Mouse (Mus musculus): Measurements from ENCODE around the gene Clec4e. TPM values are rescaled to one million over a fixed set of nuclear protein-coding genes. Genes with fewer than 3 reads are reported as not detected.
"Not testable (repeated sequence)": the region's sequence is repeated elsewhere in the genome, so short reads cannot be mapped to it uniquely, and the experiment has no call there.

Gene Clec4e
- polyA plus RNA-seq (2021), result not detected

DNA sequence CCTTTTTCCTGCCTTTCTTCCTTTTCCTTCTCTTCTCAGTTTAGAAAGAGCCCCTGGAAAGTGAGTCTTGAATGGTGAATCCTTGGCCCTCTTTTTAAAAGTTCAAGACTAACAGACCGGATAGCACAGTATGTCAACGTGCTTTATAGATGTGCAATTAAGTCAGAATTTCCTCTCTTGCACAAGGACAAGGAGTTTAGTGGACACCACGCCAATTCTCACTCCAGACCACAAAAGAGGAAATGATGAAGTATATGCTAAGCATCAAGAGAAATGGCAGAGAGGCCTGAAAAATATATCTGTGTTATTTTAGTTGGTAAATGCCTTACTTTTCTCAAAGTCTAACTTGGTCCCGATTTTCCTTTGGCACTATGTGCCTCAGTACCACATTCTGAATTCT is at the start of gene Clec4e:
Gene Clec4e, minus strand, starts transcription at position 118 of the 400 bp plus-strand sequence.
- POLR2A ChIA-PET, result no interaction called here

DNA sequence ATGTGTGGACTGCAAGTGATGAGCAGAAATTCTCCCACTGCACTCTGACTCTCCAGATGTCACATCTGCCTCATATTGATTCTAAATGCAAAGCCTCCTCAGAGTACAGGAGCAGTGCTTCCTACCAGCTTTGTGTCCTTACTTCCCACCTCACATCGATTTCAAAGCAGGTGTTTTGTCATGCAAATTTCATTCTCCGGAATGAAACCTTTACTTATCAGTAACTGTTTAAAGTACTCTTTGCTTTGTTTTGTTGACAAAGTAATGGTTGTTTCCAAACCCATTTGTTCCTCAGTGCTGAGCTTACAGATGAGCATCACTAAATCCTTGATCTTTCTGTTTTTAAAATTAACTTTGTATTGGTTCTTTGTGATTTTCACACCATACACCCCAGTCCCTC is 42.8 kb upstream of the Clec4e start:
- in situ Hi-C loops (cut with MboI; ENCODE audit: low pct_unique_long_range_greater_than_20kb), result no loop called here
- ChIA-PET CTCF (no interaction called here), POLR2A (no interaction called here)
- no peak for DNase-seq (ENCODE audit: low read depth, low spot score)
- no peak for ATAC-seq
- H3K27me3 ChIP-seq, result no peaks in the 10 kb centered on the region
- no peak for TF ChIP-seq CTCF (IDR thresholded peaks at IDR 0.05)

More for the DNA sequence above, at the start of gene Clec4e:
- in situ Hi-C loops (cut with MboI; ENCODE audit: low pct_unique_long_range_greater_than_20kb), result no loop called here
- no peak for DNase-seq (ENCODE audit: low read depth, low spot score)
- ATAC-seq, result no peak
- no peak for TF ChIP-seq CTCF (IDR thresholded peaks at IDR 0.05)
- H3K27me3 ChIP-seq, result no peaks in the 10 kb centered on the region
- CTCF ChIA-PET, result interaction anchor here (0.7 kb wide), 1 partner anchor 21 kb away, joined by 3 read pairs; no protein-coding TSS in a partner anchor

DNA sequence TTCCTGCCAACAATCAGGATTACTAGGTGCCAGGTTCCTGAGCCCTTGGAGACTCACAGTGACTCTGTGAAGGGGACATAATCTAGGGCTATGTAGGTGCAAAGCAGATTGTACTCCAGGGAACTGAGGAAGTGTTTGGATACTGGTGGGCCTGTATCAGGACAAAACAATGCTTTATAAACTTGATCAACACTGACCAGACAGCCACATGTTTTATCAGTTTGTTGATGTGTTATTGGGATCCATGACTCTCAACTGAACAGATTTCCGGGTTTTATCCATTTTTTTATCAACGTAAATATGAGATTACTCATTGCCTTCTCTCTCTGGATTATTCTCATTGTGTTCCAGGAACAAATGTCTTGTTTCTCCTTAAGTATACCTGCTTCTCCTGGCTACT is 18.4 kb upstream of the Clec4e start, which contains the start of gene Vmn2r19:
Gene Vmn2r19, plus strand, starts transcription at position 301 of the 400 bp plus-strand sequence.
- ATAC-seq (no peak), DNase-seq (ENCODE audit: low read depth, low spot score) (no peak)
- ChIA-PET CTCF (no interaction called here), POLR2A (no interaction called here)
- in situ Hi-C loops (cut with MboI; ENCODE audit: low pct_unique_long_range_greater_than_20kb), result no loop called here
- TF ChIP-seq CTCF (IDR thresholded peaks at IDR 0.05), result no peak
- no peaks in the 10 kb centered on the region for H3K27me3 ChIP-seq

GRCm38 (mm10) chr6:123306315-123306714 is 16.6 kb upstream of the Clec4e start:
- POLR2A ChIA-PET; in situ Hi-C loops (cut with MboI; ENCODE audit: low pct_unique_long_range_greater_than_20kb); CTCF ChIA-PET: not testable (repeated sequence)

GRCm38 (mm10) chr6:123296687-123297086 is 7.0 kb upstream of the Clec4e start:
- ChIA-PET CTCF (no interaction called here), POLR2A (no interaction called here)
- H3K27me3 ChIP-seq, result no peaks in the 10 kb centered on the region
- no peak for TF ChIP-seq CTCF (IDR thresholded peaks at IDR 0.05)
- in situ Hi-C loops (cut with MboI; ENCODE audit: low pct_unique_long_range_greater_than_20kb), result no loop called here
- ATAC-seq (no peak), DNase-seq (ENCODE audit: low read depth, low spot score) (no peak)

More at GRCm38 (mm10) chr6:123306315-123306714, 16.6 kb upstream of the Clec4e start:
- H3K27me3 ChIP-seq; ATAC-seq; DNase-seq (ENCODE audit: low read depth, low spot score): not testable (repeated sequence)

DNA sequence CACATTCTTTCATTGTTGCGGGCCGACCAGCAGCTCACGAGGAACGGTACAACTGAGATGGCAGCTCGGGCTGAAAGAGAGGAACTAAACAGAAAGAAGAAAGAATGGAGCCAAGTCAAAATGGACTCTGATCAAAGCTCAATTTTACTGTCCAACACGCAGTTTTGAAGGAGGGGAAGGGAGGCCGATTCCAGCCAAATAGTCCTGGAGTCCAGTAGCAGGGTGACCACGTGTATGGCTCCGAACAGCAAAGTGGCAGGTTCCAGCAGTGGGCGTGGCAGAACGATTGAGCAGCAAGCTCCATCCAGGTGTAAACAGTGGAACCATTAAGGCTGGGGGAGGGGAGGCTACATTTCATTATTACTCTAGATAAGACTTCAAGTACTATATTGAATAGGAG is 3.8 kb upstream of the Clec4e start:
- in situ Hi-C loops (cut with MboI; ENCODE audit: low pct_unique_long_range_greater_than_20kb); DNase-seq (ENCODE audit: low read depth, low spot score); CTCF ChIA-PET; H3K27me3 ChIP-seq; ATAC-seq; POLR2A ChIA-PET: not testable (repeated sequence)

DNA sequence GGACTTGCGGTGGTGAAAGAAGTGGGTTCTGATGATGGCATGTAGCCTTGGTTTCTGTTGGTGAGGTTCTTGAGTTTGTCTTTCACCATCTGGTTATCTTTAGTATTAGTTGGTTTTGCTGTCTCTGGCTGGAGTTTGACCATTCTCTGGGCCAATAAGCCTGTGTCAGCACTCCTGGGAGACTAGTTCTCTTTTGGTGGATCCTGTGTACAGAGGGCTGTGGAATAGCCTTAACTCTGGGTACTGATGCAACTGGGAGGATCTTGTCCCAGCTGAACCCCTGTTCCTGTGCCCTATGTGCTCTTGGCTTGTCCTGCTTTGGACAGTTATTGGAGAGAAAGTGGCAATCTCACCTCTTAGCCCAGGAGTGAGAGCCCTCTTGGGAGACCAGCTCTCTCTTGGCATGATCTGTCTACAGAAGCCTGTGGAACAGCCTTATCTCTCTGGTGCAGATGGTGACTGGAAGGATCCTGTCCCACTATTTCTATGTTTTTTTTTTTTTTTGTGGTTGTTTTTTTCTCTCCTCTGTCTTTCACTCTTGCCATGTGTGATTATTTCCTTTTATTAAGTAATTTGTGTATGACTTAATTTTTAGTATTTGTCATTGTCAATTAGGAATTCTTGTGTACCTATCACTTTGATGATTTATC is 3.2 kb upstream of the Clec4e start:
- DNase-seq (ENCODE audit: low read depth, low spot score) (no peak), ATAC-seq (no peak)
- TF ChIP-seq CTCF (IDR thresholded peaks at IDR 0.05), result no peak
- ChIA-PET POLR2A (no interaction called here), CTCF (no interaction called here)
- no peaks in the 10 kb centered on the region for H3K27me3 ChIP-seq
- in situ Hi-C loops (cut with MboI; ENCODE audit: low pct_unique_long_range_greater_than_20kb), result no loop called here

DNA sequence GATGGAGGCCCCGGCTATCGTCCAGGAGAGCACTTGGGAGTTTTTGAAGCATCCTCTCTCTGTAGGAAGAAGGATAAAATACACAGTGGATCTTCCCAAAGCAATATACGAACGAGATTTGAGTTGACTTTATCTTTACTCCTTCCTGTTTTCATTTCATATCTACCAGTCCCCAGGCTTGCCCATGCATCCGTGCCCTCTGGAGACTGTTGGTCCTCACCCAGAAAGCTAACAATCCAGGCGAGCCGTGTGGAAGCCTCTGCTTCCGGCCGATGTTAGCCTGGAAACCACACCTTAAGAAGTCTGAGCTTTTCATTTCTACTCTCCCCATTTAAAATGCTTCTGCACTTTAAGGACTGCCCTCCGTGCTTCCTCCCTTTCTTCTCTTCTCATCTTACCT is 739 bp downstream of the Clec4e start:
- in situ Hi-C loops (cut with MboI; ENCODE audit: low pct_unique_long_range_greater_than_20kb), result no loop called here
- ATAC-seq, result no peak
- CTCF ChIA-PET, result interaction anchor here (0.7 kb wide), 1 partner anchor 20 kb away, joined by 3 read pairs; no protein-coding TSS in a partner anchor
- H3K27me3 ChIP-seq, result no peaks in the 10 kb centered on the region
- no peak for TF ChIP-seq CTCF (IDR thresholded peaks at IDR 0.05)
- POLR2A ChIA-PET, result no interaction called here
- no peak for DNase-seq (ENCODE audit: low read depth, low spot score)

- no peak for TF ChIP-seq CTCF (IDR thresholded peaks at IDR 0.05)
- ChIA-PET CTCF (no interaction called here), POLR2A (no interaction called here)
These were observed 3.4 kb downstream of the Clec4e start for GRCm38 (mm10) chr6:123286311-123286710.

DNA sequence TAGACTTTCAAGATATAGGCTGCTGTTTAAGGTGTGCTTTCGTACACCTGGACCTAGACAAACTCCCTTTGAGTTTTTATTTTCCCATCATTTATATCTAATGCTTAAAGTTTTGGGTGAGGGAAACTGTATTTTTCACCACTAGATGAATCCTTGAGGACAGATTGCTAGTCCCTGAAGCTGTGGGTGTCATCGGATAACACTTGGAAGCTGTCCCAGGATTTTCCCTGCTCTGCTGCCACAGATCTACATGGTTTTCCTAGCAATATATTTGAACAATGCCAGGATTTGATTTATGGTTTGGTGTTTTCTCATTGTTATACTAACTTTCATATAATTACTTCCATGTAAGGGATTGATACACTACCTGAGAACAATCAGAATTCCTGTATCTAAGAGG is 10.2 kb downstream of the Clec4e start:
- DNase-seq (ENCODE audit: low read depth, low spot score) (no peak), ATAC-seq (no peak)
- ChIA-PET POLR2A (no interaction called here), CTCF (no interaction called here)
- in situ Hi-C loops (cut with MboI; ENCODE audit: low pct_unique_long_range_greater_than_20kb), result no loop called here
- no peak for TF ChIP-seq CTCF (IDR thresholded peaks at IDR 0.05)
- H3K27me3 ChIP-seq, result no peaks in the 10 kb centered on the region

More at GRCm38 (mm10) chr6:123286311-123286710, 3.4 kb downstream of the Clec4e start:
- DNase-seq (ENCODE audit: low read depth, low spot score) (no peak), ATAC-seq (no peak)
- H3K27me3 ChIP-seq, result no peaks in the 10 kb centered on the region
- in situ Hi-C loops (cut with MboI; ENCODE audit: low pct_unique_long_range_greater_than_20kb), result no loop called here

DNA sequence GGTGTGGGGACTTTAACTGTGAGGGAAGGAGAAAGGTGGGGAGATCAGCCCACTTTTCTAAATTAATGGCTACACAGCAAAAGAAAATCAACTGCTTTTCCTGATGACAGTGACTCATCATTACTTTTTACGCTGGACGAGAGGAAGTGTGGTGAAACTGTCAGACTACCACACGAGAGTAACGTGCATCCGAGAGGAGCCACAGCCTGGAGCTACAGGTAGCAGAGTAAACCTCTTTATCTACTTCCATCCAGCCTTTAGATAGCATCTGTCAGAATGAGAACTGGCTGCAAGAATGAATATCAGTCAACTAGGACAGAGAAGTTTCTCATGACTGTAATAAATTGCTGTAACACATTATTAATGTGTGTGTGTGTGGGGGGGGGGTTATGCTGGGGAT is 22.7 kb downstream of the Clec4e start:
- DNase-seq (ENCODE audit: low read depth, low spot score) (no peak), ATAC-seq (no peak)
- TF ChIP-seq CTCF (IDR thresholded peaks at IDR 0.05), result no peak
- POLR2A ChIA-PET, result no interaction called here
- H3K27me3 ChIP-seq, result peaks cover 6% of the 10 kb centered on the region
- in situ Hi-C loops (cut with MboI; ENCODE audit: low pct_unique_long_range_greater_than_20kb), result no loop called here
- CTCF ChIA-PET, result no interaction called here

DNA sequence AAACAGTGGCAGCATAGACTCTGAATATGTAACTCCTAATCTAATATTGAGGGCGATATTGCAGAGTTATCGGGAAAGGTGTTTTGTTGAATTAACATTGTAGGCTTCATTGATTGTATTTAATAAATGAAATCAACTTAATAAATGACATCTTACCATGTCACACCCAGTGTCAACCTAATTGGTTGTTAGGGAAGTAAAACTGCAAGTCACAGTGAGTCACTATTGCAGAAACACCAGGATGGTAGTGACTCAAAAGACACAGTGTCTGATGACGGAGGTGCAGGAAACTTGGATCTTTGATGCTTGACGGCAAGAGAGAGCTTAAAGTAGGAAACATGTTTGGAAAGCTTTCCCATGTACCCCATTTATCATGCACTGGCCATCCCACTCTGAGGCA is 23.9 kb downstream of the Clec4e start:
- ChIA-PET POLR2A (no interaction called here), CTCF (no interaction called here)
- DNase-seq (ENCODE audit: low read depth, low spot score) (no peak), ATAC-seq (no peak)
- peaks cover 7% of the 10 kb centered on the region for H3K27me3 ChIP-seq
- no peak for TF ChIP-seq CTCF (IDR thresholded peaks at IDR 0.05)
- in situ Hi-C loops (cut with MboI; ENCODE audit: low pct_unique_long_range_greater_than_20kb), result no loop called here

All from Patski (cell line).